Mouse (Mus musculus) megakaryocyte, embryonic 14.5 days (primary cell): ENCODE measurements around the gene Ispd. TPM values are rescaled to one million over a fixed set of nuclear protein-coding genes. Genes with fewer than 3 reads are reported as not detected.

Experiments used
- H3K27me3 ChIP-seq: replicated peaks from 2 replicates; pipeline ENCODE3; 2012; ENCODE audit warnings: inconsistent platforms
- H3K36me3 ChIP-seq: replicated peaks from 2 replicates; pipeline ENCODE3; 2012; ENCODE audit warnings: low read length, inconsistent platforms, mixed read lengths
- H3K4me1 ChIP-seq: 2 replicates; pipeline ENCODE4 v1.6.1; 2012; ENCODE audit warnings: inconsistent platforms
- H3K4me3 ChIP-seq: replicated peaks from 2 replicates; pipeline ENCODE3; 2012; ENCODE audit warnings: moderate library complexity, mild to moderate bottlenecking, inconsistent platforms
- H3K9me3 ChIP-seq: 2 replicates; pipeline ENCODE4 v1.6.1; 2012; ENCODE audit warnings: inconsistent platforms
- FLI1 ChIP-seq: IDR thresholded peaks from 2 replicates; pipeline ENCODE4 v1.6.1; 2012; ENCODE audit warnings: low read length, inconsistent platforms, mixed read lengths
- GATA1 ChIP-seq: IDR thresholded peaks from 3 replicates; pipeline ENCODE4 v1.6.1; 2012; ENCODE audit warnings: mixed read lengths, low read length, inconsistent platforms, borderline replicate concordance
- polyA plus RNA-seq: library from polyadenylated mRNA; stranded (reverse); fragments of >175 nt; gene quantifications from 2 replicates; pipeline ENCODE4 v1.2.3, GENCODE M21; 2012; ENCODE audit warnings: low replicate concordance; ENCODE audit not compliant: insufficient read depth

The Ispd gene
- polyA plus RNA-seq, 1 experiment = 0.37 TPM

- H3K4me1 ChIP-seq = peaks cover 13% of the 10 kb centered on the region
- H3K27me3 ChIP-seq = peaks cover 5% of the 10 kb centered on the region
- TF ChIP-seq FLI1 = no peak
- no peak for TF ChIP-seq GATA1
- H3K4me3 ChIP-seq = no peak overlapping the region
- no peaks in the 10 kb centered on the region for H3K36me3 ChIP-seq
- no peaks in the 10 kb centered on the region for H3K9me3 ChIP-seq
Measured at GRCm38 (mm10) chr12:36380806-36381205, 444 bp upstream of the Ispd start.

- Histone ChIP-seq H3K4me1 (peaks cover 13% of the 10 kb centered on the region), H3K4me3 (no peak overlapping the region), H3K9me3 (no peaks in the 10 kb centered on the region), H3K27me3 (peaks cover 5% of the 10 kb centered on the region), H3K36me3 (no peaks in the 10 kb centered on the region)
- TF ChIP-seq FLI1 (no peak), GATA1 (no peak)
Measured at GRCm38 (mm10) chr12:36385386-36385785, 4.1 kb downstream of the Ispd start.

GRCm38 (mm10) chr12:36386991-36387390 lies 5.7 kb downstream of the Ispd start:
- H3K4me1 ChIP-seq = peaks cover 4% of the 10 kb centered on the region
- H3K27me3 ChIP-seq = peaks cover 2% of the 10 kb centered on the region
- H3K4me3 ChIP-seq = no peak overlapping the region
- H3K36me3 ChIP-seq = no peaks in the 10 kb centered on the region
- TF ChIP-seq FLI1 (no peak), GATA1 (no peak)
- H3K9me3 ChIP-seq = peaks cover under 1% of the 10 kb centered on the region

GRCm38 (mm10) chr12:36395115-36395514 lies 13.9 kb downstream of the Ispd start:
- Histone ChIP-seq H3K4me1 (no peaks in the 10 kb centered on the region), H3K36me3 (no peaks in the 10 kb centered on the region), H3K4me3 (no peak overlapping the region), H3K27me3 (no peaks in the 10 kb centered on the region), H3K9me3 (peaks cover 9% of the 10 kb centered on the region)
- TF ChIP-seq GATA1 (no peak), FLI1 (no peak)

- TF ChIP-seq GATA1 = no peak
- no peak for TF ChIP-seq FLI1
- H3K9me3 ChIP-seq = peaks cover 7% of the 10 kb centered on the region
- no peaks in the 10 kb centered on the region for H3K36me3 ChIP-seq
- no peaks in the 10 kb centered on the region for H3K4me1 ChIP-seq
- no peak overlapping the region for H3K4me3 ChIP-seq
- H3K27me3 ChIP-seq = no peaks in the 10 kb centered on the region
Measured at GRCm38 (mm10) chr12:36423677-36424076, 42.4 kb downstream of the Ispd start.

- H3K27me3 ChIP-seq = no peaks in the 10 kb centered on the region
- peaks cover 7% of the 10 kb centered on the region for H3K9me3 ChIP-seq
- H3K4me3 ChIP-seq = no peak overlapping the region
- TF ChIP-seq FLI1 = no peak
- TF ChIP-seq GATA1 = no peak
- no peaks in the 10 kb centered on the region for H3K4me1 ChIP-seq
- H3K36me3 ChIP-seq = no peaks in the 10 kb centered on the region
Measured at GRCm38 (mm10) chr12:36425258-36425657, 44.0 kb downstream of the Ispd start.

GRCm38 (mm10) chr12:36426163-36427045 lies 45.2 kb downstream of the Ispd start:
- no peak for TF ChIP-seq FLI1
- TF ChIP-seq GATA1 = no peak
- Histone ChIP-seq H3K9me3 (peaks cover 7% of the 10 kb centered on the region; the same call in 1 of the 2 replicates), H3K4me3 (no peak overlapping the region), H3K36me3 (no peaks in the 10 kb centered on the region), H3K27me3 (no peaks in the 10 kb centered on the region), H3K4me1 (no peaks in the 10 kb centered on the region)

- H3K4me1 ChIP-seq = no peaks in the 10 kb centered on the region
- TF ChIP-seq FLI1 (no peak), GATA1 (no peak)
- no peak overlapping the region for H3K4me3 ChIP-seq
Measured at GRCm38 (mm10) chr12:36436956-36437355, 55.7 kb downstream of the Ispd start.

GRCm38 (mm10) chr12:36439396-36439795 lies 58.1 kb downstream of the Ispd start:
- Histone ChIP-seq H3K4me1 (no peaks in the 10 kb centered on the region), H3K4me3 (no peak overlapping the region), H3K9me3 (peaks cover 11% of the 10 kb centered on the region; the same call in 1 of the 2 replicates), H3K27me3 (no peaks in the 10 kb centered on the region), H3K36me3 (no peaks in the 10 kb centered on the region)
- no peak for TF ChIP-seq FLI1
- no peak for TF ChIP-seq GATA1

More at GRCm38 (mm10) chr12:36436956-36437355, 55.7 kb downstream of the Ispd start:
- H3K9me3 ChIP-seq = peaks cover 8% of the 10 kb centered on the region; the same call in 1 of the 2 replicates
- H3K27me3 ChIP-seq = no peaks in the 10 kb centered on the region
- H3K36me3 ChIP-seq = no peaks in the 10 kb centered on the region

GRCm38 (mm10) chr12:36456002-36456401 lies 74.8 kb downstream of the Ispd start:
- Histone ChIP-seq H3K36me3 (no peaks in the 10 kb centered on the region), H3K4me3 (no peak overlapping the region), H3K27me3 (no peaks in the 10 kb centered on the region), H3K9me3 (peaks cover 1% of the 10 kb centered on the region; the same call in 1 of the 2 replicates), H3K4me1 (no peaks in the 10 kb centered on the region)
- TF ChIP-seq FLI1 (no peak), GATA1 (no peak)
